Mouse (Mus musculus) forebrain, embryonic 14.5 days (tissue): ENCODE measurements at regions not wholly inside any gene's neighbourhood (a gene's known extent, or its start where the extent isn't known, plus 50 kb on each side); places are given as distances from the start of the nearest gene placed in this dataset.

Experiments
- ATAC-seq: fragments of 200-750 bp; cut with Nextera tagmentation; 2 replicates; pipeline ENCODE4 v1.8.0; 2017; ENCODE audit warnings: mild to moderate bottlenecking, moderate library complexity
- DNase-seq: peaks from one replicate; pipeline ENCODE4 v3.0.0-alpha.2; 2015; ENCODE audit warnings: low spot score
- H3K27ac ChIP-seq: fragments of 300-500 bp; sonication (generic); 2 replicates; pipeline ENCODE4 v1.5.1; 2014; ENCODE audit warnings: low read depth, mild to moderate bottlenecking, control low read depth, low read length, moderate library complexity
- H3K27me3 ChIP-seq: fragments of 300-500 bp; sonication (generic); replicated peaks from 2 replicates; pipeline ENCODE4 v1.6.1; 2014; ENCODE audit warnings: low read length, control low read depth, mixed read lengths; ENCODE audit not compliant: control insufficient read depth, insufficient read depth
- H3K36me3 ChIP-seq: fragments of 300-500 bp; sonication (generic); 2 replicates; pipeline ENCODE4 v1.6.1; 2014; ENCODE audit warnings: low read length, control low read depth; ENCODE audit not compliant: control insufficient read depth, insufficient read depth
- H3K4me1 ChIP-seq: fragments of 300-500 bp; sonication (generic); 2 replicates; pipeline ENCODE4 v1.6.1; 2014; ENCODE audit warnings: antibody characterized with exemption, low read length, control low read depth; ENCODE audit not compliant: control insufficient read depth, insufficient read depth
- H3K4me2 ChIP-seq: fragments of 300-500 bp; sonication (generic); 2 replicates; pipeline ENCODE4 v1.6.1; 2014; ENCODE audit warnings: mild to moderate bottlenecking, control low read depth, low read length
- H3K4me3 ChIP-seq: fragments of 300-500 bp; sonication (generic); 2 replicates; pipeline ENCODE4 v1.5.1; 2014; ENCODE audit warnings: low read depth, low read length, control low read depth
- H3K9ac ChIP-seq: fragments of 300-500 bp; sonication (generic); 2 replicates; pipeline ENCODE4 v1.6.1; 2014; ENCODE audit warnings: mild to moderate bottlenecking, low read length, control low read depth, moderate library complexity
- H3K9me3 ChIP-seq: fragments of 300-500 bp; sonication (generic); replicated peaks from 2 replicates; pipeline ENCODE4 v1.6.1; 2016; ENCODE audit warnings: low read length, control low read depth, mixed read lengths; ENCODE audit not compliant: control insufficient read depth
- WGBS: fragments of 180-500 bp; shearing (Covaris S2); extraction: QIAGEN DNeasy Blood & Tissue Kit; methylation state at CpG from one replicate; pipeline ENCODE4 v1.1.7; 2014; 5-methylcytosine and 5-hydroxymethylcytosine counted together

GRCm38 (mm10) chr11:19830280-19831062, 93.7 kb upstream of the Spred2 start:
- peak; percentile 89 for DNase-seq
- peak; percentile 54; the same call in 1 of the 2 replicates for ATAC-seq

GRCm38 (mm10) chr11:19834561-19834960, 89.6 kb upstream of the Spred2 start:
- Histone ChIP-seq H3K27ac (no peak overlapping the region), H3K4me3 (no peak overlapping the region), H3K9ac (no peak overlapping the region), H3K9me3 (no peaks in the 10 kb centered on the region), H3K27me3 (no peaks in the 10 kb centered on the region), H3K4me1 (peaks cover 3% of the 10 kb centered on the region; the same call in 1 of the 2 replicates), H3K36me3 (no peaks in the 10 kb centered on the region), H3K4me2 (no peak overlapping the region)
- ATAC-seq (no peak), DNase-seq (no peak)
- 82% methylated on average over 8 of the region's 8 CpGs for WGBS

More at GRCm38 (mm10) chr11:19830280-19831062, 93.7 kb upstream of the Spred2 start:
- Histone ChIP-seq H3K9ac (no peak overlapping the region), H3K4me1 (peaks cover 3% of the 10 kb centered on the region; the same call in 1 of the 2 replicates), H3K36me3 (no peaks in the 10 kb centered on the region), H3K27me3 (no peaks in the 10 kb centered on the region), H3K9me3 (no peaks in the 10 kb centered on the region), H3K27ac (no peak overlapping the region), H3K4me3 (no peak overlapping the region), H3K4me2 (no peak overlapping the region)
- WGBS: 19% methylated on average over 18 of the region's 18 CpGs

- peaks cover 3% of the 10 kb centered on the region; the same call in 1 of the 2 replicates for H3K4me1 ChIP-seq
- no peak overlapping the region for H3K27ac ChIP-seq
- DNase-seq: peak; percentile 80
- ATAC-seq: peak; percentile 91
- peak overlapping the region; percentile 32; the same call in 1 of the 2 replicates for H3K9ac ChIP-seq
- no peaks in the 10 kb centered on the region for H3K9me3 ChIP-seq
- 19% methylated on average over 6 of the region's 6 CpGs for WGBS
- no peaks in the 10 kb centered on the region for H3K27me3 ChIP-seq
- no peaks in the 10 kb centered on the region for H3K36me3 ChIP-seq
- 0 out of 2 replicates have a peak overlapping the region, but pooled peaks have one; percentile 14 for H3K4me2 ChIP-seq
- H3K4me3 ChIP-seq: no peak overlapping the region
These were observed 88.9 kb upstream of the Spred2 start for GRCm38 (mm10) chr11:19835221-19835745.

GRCm38 (mm10) chr11:19838932-19839331, 85.2 kb upstream of the Spred2 start:
- Histone ChIP-seq H3K4me3 (no peak overlapping the region), H3K27me3 (no peaks in the 10 kb centered on the region)

DNA sequence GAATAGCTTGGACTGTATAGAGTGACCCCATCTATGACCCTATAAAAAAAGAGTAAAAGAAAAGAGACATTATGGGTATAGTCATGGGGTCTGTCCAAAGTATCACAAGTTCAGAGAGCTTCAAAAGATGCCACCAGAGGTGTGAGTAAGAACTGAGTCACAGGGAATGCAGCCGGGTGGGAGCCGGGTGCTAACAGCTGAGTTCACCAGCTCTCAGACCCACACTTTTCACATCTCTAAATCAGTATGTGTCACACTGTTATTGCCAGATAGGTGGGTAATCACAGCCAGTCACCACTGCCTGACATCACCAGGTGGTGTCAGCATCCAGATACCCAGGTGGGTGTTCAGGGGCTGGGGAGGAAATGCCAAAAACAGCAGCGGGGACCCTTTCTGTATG, 81.1 kb upstream of the Spred2 start:
- no peaks in the 10 kb centered on the region for H3K4me1 ChIP-seq
- H3K36me3 ChIP-seq: no peaks in the 10 kb centered on the region
- no peaks in the 10 kb centered on the region for H3K9me3 ChIP-seq
- H3K27ac ChIP-seq: no peak overlapping the region
- H3K4me3 ChIP-seq: no peak overlapping the region
- no peaks in the 10 kb centered on the region for H3K27me3 ChIP-seq
- H3K9ac ChIP-seq: no peak overlapping the region
- WGBS: 90% methylated on average over 3 of the region's 3 CpGs
- ATAC-seq (no peak), DNase-seq (no peak)
- H3K4me2 ChIP-seq: no peak overlapping the region

More at GRCm38 (mm10) chr11:19838932-19839331, 85.2 kb upstream of the Spred2 start:
- no peak overlapping the region for H3K4me2 ChIP-seq
- H3K36me3 ChIP-seq: no peaks in the 10 kb centered on the region
- 95% methylated on average over 5 of the region's 5 CpGs for WGBS
- no peak overlapping the region for H3K27ac ChIP-seq
- DNase-seq (no peak), ATAC-seq (no peak)
- no peaks in the 10 kb centered on the region for H3K9me3 ChIP-seq
- H3K4me1 ChIP-seq: peaks cover 3% of the 10 kb centered on the region; the same call in 1 of the 2 replicates
- no peak overlapping the region for H3K9ac ChIP-seq

GRCm38 (mm10) chr11:19847910-19848309, 76.3 kb upstream of the Spred2 start:
- H3K27ac ChIP-seq: no peak overlapping the region
- H3K4me2 ChIP-seq: no peak overlapping the region
- no peak for ATAC-seq
- H3K4me3 ChIP-seq: no peak overlapping the region
- H3K27me3 ChIP-seq: no peaks in the 10 kb centered on the region
- H3K9me3 ChIP-seq: no peaks in the 10 kb centered on the region
- no peaks in the 10 kb centered on the region for H3K36me3 ChIP-seq
- no peak for DNase-seq
- WGBS: 91% methylated on average over 6 of the region's 6 CpGs
- no peak overlapping the region for H3K9ac ChIP-seq
- H3K4me1 ChIP-seq: no peaks in the 10 kb centered on the region

DNA sequence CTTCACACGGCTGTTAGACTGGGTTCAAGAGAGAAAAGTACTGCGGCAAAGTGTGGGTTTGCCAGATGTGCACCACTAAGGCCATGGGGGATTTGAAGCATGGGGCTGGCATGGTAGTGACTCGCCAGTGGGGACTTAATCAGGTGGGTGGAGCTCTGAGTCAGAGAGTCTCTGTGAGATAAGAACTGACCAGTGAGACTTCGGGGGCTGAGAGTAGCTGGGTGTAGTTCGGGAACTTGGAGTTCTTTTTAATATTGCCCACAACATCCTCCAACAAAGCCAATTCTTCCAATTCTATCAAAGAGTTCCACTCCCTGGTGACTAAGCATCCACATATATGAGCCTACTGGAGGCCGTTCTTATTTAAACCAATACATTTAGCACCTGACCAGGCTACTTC, 75.8 kb upstream of the Spred2 start:
- no peak overlapping the region for H3K9ac ChIP-seq
- no peaks in the 10 kb centered on the region for H3K4me1 ChIP-seq
- H3K36me3 ChIP-seq: no peaks in the 10 kb centered on the region
- H3K4me2 ChIP-seq: no peak overlapping the region
- 88% methylated on average over 6 of the region's 6 CpGs for WGBS
- H3K27ac ChIP-seq: no peak overlapping the region
- H3K9me3 ChIP-seq: no peaks in the 10 kb centered on the region
- no peaks in the 10 kb centered on the region for H3K27me3 ChIP-seq
- no peak overlapping the region for H3K4me3 ChIP-seq
- DNase-seq (no peak), ATAC-seq (no peak)

DNA sequence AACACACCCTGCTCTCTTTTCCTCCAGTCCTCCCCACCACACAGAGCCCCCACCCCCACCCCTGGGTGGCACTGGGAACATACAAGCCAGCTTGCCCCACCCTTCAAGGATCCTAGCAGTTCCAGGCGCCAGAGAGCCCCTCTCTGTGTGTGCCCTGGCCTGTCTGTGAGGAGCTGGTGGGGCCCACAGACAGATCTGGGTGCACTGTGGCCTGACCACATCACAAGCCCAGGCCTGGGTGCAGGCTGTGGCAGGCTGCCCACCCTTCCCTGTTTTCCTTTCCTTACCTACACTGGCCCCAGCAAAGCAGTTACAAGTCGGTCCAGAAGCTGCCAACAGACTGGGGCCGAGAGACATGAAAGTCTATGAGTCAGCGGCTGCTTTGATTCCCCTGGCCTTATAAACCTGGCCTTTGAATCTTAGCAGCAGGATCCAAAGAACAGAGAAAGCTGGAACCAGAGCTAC, 74.8 kb upstream of the Spred2 start:
- Histone ChIP-seq H3K36me3 (no peaks in the 10 kb centered on the region), H3K9ac (no peak overlapping the region), H3K4me1 (no peaks in the 10 kb centered on the region), H3K27me3 (no peaks in the 10 kb centered on the region), H3K4me3 (no peak overlapping the region), H3K4me2 (no peak overlapping the region), H3K27ac (no peak overlapping the region), H3K9me3 (no peaks in the 10 kb centered on the region)
- WGBS: 53% methylated on average over 4 of the region's 4 CpGs
- DNase-seq (no peak), ATAC-seq (no peak)

DNA sequence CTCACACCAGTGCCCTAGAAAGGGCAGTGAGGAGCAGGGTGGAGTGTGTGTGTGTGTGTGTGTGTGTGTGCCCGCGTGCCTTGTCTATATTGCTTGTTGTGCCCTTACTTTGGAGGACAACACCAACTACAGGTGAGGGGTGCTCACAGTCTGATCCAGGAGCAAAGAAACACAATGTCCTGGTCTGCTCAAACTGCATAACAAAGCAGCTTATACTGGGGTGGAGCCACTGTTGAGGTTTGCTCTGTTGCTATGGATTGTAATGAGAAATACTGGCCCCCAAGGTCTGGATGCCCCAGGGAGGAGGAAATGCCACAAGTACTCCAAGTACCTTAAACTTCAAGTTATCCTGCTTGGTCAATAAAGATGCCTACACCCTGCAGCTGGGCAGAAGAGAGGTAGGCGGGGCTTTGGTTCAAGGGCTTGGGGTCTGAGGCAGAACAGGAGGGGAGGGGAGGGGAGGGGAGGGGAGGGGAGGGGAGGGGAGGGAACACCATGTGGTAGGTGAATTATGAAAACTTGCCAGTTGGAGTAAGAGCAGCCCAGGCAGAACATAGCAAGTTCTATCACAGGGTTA, 74.2 kb upstream of the Spred2 start:
- Histone ChIP-seq H3K4me1 (no peaks in the 10 kb centered on the region), H3K4me3 (no peak overlapping the region), H3K9me3 (no peaks in the 10 kb centered on the region), H3K9ac (no peak overlapping the region), H3K4me2 (no peak overlapping the region), H3K27ac (no peak overlapping the region), H3K36me3 (no peaks in the 10 kb centered on the region), H3K27me3 (no peaks in the 10 kb centered on the region)
- ATAC-seq: no peak
- WGBS: 78% methylated on average over 3 of the region's 3 CpGs
- no peak for DNase-seq
